Mouse (Mus musculus): ENCODE measurements around the gene Foxg1.

DNA sequence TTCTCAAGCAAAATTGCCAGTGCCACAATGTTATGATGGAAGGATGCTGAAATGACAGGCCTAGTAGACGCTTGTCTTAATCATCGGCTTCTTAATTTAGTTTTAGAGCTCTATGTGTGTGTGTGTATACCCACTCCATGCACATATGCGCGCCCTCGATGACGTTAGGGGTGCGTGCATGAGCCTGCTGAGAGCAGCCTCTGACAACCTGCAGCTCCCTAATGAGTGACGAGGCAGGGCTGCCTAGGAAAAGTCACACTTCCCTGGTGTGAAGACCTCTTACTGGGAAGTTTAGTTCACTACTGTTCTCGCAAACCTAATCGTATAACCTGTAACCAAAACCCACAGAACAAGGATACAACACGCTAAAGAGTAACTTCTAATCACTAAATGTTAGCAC is 3.0 kb upstream of the Foxg1 start:
- TF ChIP-seq CTCF (IDR thresholded peaks at IDR 0.05; ENCODE audit: low read depth, low read length) (no peak), POLR2A (IDR thresholded peaks at IDR 0.05; ENCODE audit: borderline replicate concordance, low read depth, low read length) (no peak)

Measured in bone marrow macrophage, adult 2 months (primary cell).